Mouse (Mus musculus): ENCODE data around the gene Timd4.

Gene Timd4

GRCm38 (mm10) chr11:46810511-46810910 is at the start of gene Timd4:
Gene Timd4, plus strand, starts transcription at chr11:46810800.
- DNase-seq (ENCODE audit: low spot score), result no peak

- no peak for DNase-seq (ENCODE audit: low spot score)
Measured at GRCm38 (mm10) chr11:46776879-46777278, 33.7 kb upstream of the Timd4 start.

GRCm38 (mm10) chr11:46779811-46780210 is 30.8 kb upstream of the Timd4 start:
- no peak for DNase-seq (ENCODE audit: low spot score)

GRCm38 (mm10) chr11:46804440-46804839 is 6.2 kb upstream of the Timd4 start:
- DNase-seq (ENCODE audit: low spot score), result no peak

GRCm38 (mm10) chr11:46817692-46818091 is 7.1 kb downstream of the Timd4 start:
- DNase-seq (ENCODE audit: low spot score), result no peak

- no peak for DNase-seq (ENCODE audit: low spot score)
Measured at GRCm38 (mm10) chr11:46819930-46820329, 9.3 kb downstream of the Timd4 start.

- DNase-seq (ENCODE audit: low spot score), result no peak
Measured at GRCm38 (mm10) chr11:46830348-46830747, 19.7 kb downstream of the Timd4 start.

GRCm38 (mm10) chr11:46835080-46835479 is 24.5 kb downstream of the Timd4 start:
- DNase-seq (ENCODE audit: low spot score), result no peak

- no peak for DNase-seq (ENCODE audit: low spot score)
Measured at GRCm38 (mm10) chr11:46842015-46842726, 31.6 kb downstream of the Timd4 start.

- no peak for DNase-seq (ENCODE audit: low spot score)
Measured at GRCm38 (mm10) chr11:46846661-46847060, 36.1 kb downstream of the Timd4 start.

- DNase-seq (ENCODE audit: low spot score), result no peak
Measured at GRCm38 (mm10) chr11:46847827-46848220, 37.2 kb downstream of the Timd4 start.

GRCm38 (mm10) chr11:46848221-46848971 is 37.8 kb downstream of the Timd4 start:
- no peak for DNase-seq (ENCODE audit: low spot score)

GRCm38 (mm10) chr11:46864809-46865208 is 54.2 kb downstream of the Timd4 start:
- no peak for DNase-seq (ENCODE audit: low spot score)

GRCm38 (mm10) chr11:46868594-46868993 is 58.0 kb downstream of the Timd4 start:
- no peak for DNase-seq (ENCODE audit: low spot score)

- no peak for DNase-seq (ENCODE audit: low spot score)
Measured at GRCm38 (mm10) chr11:46875774-46876173, 65.2 kb downstream of the Timd4 start.

GRCm38 (mm10) chr11:46882456-46882855 is 71.9 kb downstream of the Timd4 start:
- no peak for DNase-seq (ENCODE audit: low spot score)

- no peak for DNase-seq (ENCODE audit: low spot score)
Measured at GRCm38 (mm10) chr11:46889093-46889492, 78.5 kb downstream of the Timd4 start.
